In genomic region chr17:85028093-85028739, GRCm38 (mm10) we compare ENCODE assay signal across 21 mouse cellular contexts. TPM values are rescaled to one million over a fixed set of nuclear protein-coding genes. Genes with fewer than 3 reads are reported as not detected.
DNase-seq lines count a peak whose midpoint lies in the region; ATAC-seq and TF ChIP-seq lines count a peak whose summit lies in the region.
"Had no signal": no experiment of that assay in that cellular context is flagged by ENCODE, and none has a peak within 500 bp of the region (broad histone marks: within the 10 kb centered on the region; RNA-seq: fewer than 3 reads in every experiment).

TSS of gene Slc3a1 (plus strand) at chr17:85028376.

- no peak within 1 kb of the TSS for H3K4me2 ChIP-seq in kidney, embryonic 14.5 days (replicated peaks; ENCODE audit: low read depth, low read length)
- H3K4me2 ChIP-seq in intestine, postnatal 0 days (replicated peaks; ENCODE audit: low read depth): peak within 1 kb of the TSS; percentile 63
- H3K4me2 ChIP-seq: forebrain, embryonic 12.5 days; hindbrain, embryonic 12.5 days; lung, embryonic 14.5 days had no signal

- no peaks in the 10 kb centered on the region for H3K27me3 ChIP-seq in kidney, embryonic 14.5 days (ENCODE audit: control insufficient read depth, insufficient read depth, low read length)
- no peaks in the 10 kb centered on the region for H3K27me3 ChIP-seq in intestine, postnatal 0 days (replicated peaks; ENCODE audit: control insufficient read depth, insufficient read depth, low read length)
- no peaks in the 10 kb centered on the region for H3K27me3 ChIP-seq in small intestine, adult 2 months (ENCODE audit: control insufficient read depth, insufficient read depth, low read length)
- H3K27me3 ChIP-seq: CH12.LX; forebrain, embryonic 12.5 days; hindbrain, embryonic 12.5 days had no signal

- ATAC-seq in kidney, embryonic 14.5 days (ENCODE audit: low FRiP score, low TSS enrichment): no peak
- peak; percentile 57 for ATAC-seq in intestine, postnatal 0 days
- ATAC-seq: midbrain, embryonic 16.5 days had no signal

- TF ChIP-seq CTCF in intestine, postnatal 0 days (IDR thresholded peaks at IDR 0.05; ENCODE audit: low read depth): no peak
- peak; percentile 5; the same call in 1 of the 2 replicates for TF ChIP-seq CTCF in small intestine, adult 2 months (IDR thresholded peaks at IDR 0.05; ENCODE audit: extremely low read depth, insufficient read length, insufficient replicate concordance, low read depth, low read length)

- H3K9me3 ChIP-seq in kidney, embryonic 14.5 days (ENCODE audit: control insufficient read depth, low read length): no peaks in the 10 kb centered on the region
- no peaks in the 10 kb centered on the region for H3K9me3 ChIP-seq in intestine, postnatal 0 days (ENCODE audit: control insufficient read depth)
- H3K9me3 ChIP-seq: embryonic facial prominence, embryonic 10.5 days; forebrain, embryonic 12.5 days; hindbrain, embryonic 12.5 days had no signal

- 92% methylated on average over 20 of the region's 20 CpGs for WGBS in kidney, embryonic 14.5 days
- 62% methylated on average over 20 of the region's 20 CpGs for WGBS in intestine, postnatal 0 days
- WGBS in small intestine, adult 2 months: 31% methylated on average over 20 of the region's 20 CpGs

- H3K36me3 ChIP-seq in kidney, embryonic 14.5 days (ENCODE audit: control insufficient read depth, insufficient read depth, low read length): no peaks in the 10 kb centered on the region; the same call in 1 of the 2 replicates
- no peaks in the 10 kb centered on the region for H3K36me3 ChIP-seq in intestine, postnatal 0 days (ENCODE audit: control insufficient read depth, insufficient read depth)
- peaks cover 5% of the 10 kb centered on the region; the same call in 1 of the 2 replicates for H3K36me3 ChIP-seq in small intestine, adult 2 months (ENCODE audit: control insufficient read depth, insufficient read depth, low read length)
- H3K36me3 ChIP-seq: forebrain, embryonic 12.5 days; hindbrain, embryonic 12.5 days had no signal

- H3K27ac ChIP-seq in kidney, embryonic 14.5 days (ENCODE audit: low read depth, low read length): no peak within 1 kb of the TSS
- peak within 1 kb of the TSS; percentile 82 for H3K27ac ChIP-seq in intestine, postnatal 0 days (ENCODE audit: low read depth, low read length)
- H3K27ac ChIP-seq in small intestine, adult 2 months (ENCODE audit: insufficient read depth, low read depth, low read length): peak within 1 kb of the TSS; percentile 94
- H3K27ac ChIP-seq: embryonic facial prominence, embryonic 10.5 days; forebrain, embryonic 12.5 days; hindbrain, embryonic 12.5 days had no signal

- H3K9ac ChIP-seq in kidney, embryonic 14.5 days (ENCODE audit: low read depth, low read length): no peak within 1 kb of the TSS
- H3K9ac ChIP-seq in intestine, postnatal 0 days (ENCODE audit: low read depth, low read length): peak within 1 kb of the TSS; percentile 38; the same call in 1 of the 2 replicates
- H3K9ac ChIP-seq: forebrain, embryonic 12.5 days; hindbrain, embryonic 12.5 days; lung, embryonic 14.5 days had no signal

- peak; percentile 64; the same call in 1 of the 2 replicates for TF ChIP-seq POLR2A in small intestine, adult 2 months (IDR thresholded peaks at IDR 0.05; ENCODE audit: low read depth, low read length)

- no peak within 1 kb of the TSS for H3K4me3 ChIP-seq in kidney, embryonic 14.5 days (ENCODE audit: low read length)
- peak within 1 kb of the TSS; percentile 32 for H3K4me3 ChIP-seq in intestine, postnatal 0 days (ENCODE audit: low read depth, low read length)
- H3K4me3 ChIP-seq in small intestine, adult 2 months (ENCODE audit: low read depth, low read length): peak within 1 kb of the TSS; percentile 65
- H3K4me3 ChIP-seq: embryonic facial prominence, embryonic 10.5 days; forebrain, embryonic 12.5 days; hindbrain, embryonic 12.5 days had no signal

- peak; percentile 63 for DNase-seq in kidney, adult 18-20 months
- peak; percentile 32 for DNase-seq in kidney, postnatal 10 days
- DNase-seq in gastrocnemius, postnatal 25 days: no peak
- no peak for DNase-seq in ovary, postnatal 36 days (ENCODE audit: low spot score)
- DNase-seq in layer of hippocampus, adult 9-11 months: no peak
- DNase-seq: adrenal gland, postnatal 36 days; cerebellum, adult 11-12 months; gastrocnemius, postnatal 10 days; lung, embryonic 14.5 days; lung, postnatal 36 days; retina, postnatal 1 day; thymus, postnatal 36 days had no signal

- H3K4me1 ChIP-seq in kidney, embryonic 14.5 days (ENCODE audit: control insufficient read depth, insufficient read depth, low read length): no peaks in the 10 kb centered on the region; the same call in 1 of the 2 replicates
- no peaks in the 10 kb centered on the region; the same call in 1 of the 2 replicates for H3K4me1 ChIP-seq in intestine, postnatal 0 days (replicated peaks; ENCODE audit: control insufficient read depth, insufficient read depth, low read length)
- peaks cover 18% of the 10 kb centered on the region for H3K4me1 ChIP-seq in small intestine, adult 2 months (ENCODE audit: control insufficient read depth, insufficient read depth, insufficient read length, low read length)
- H3K4me1 ChIP-seq: forebrain, embryonic 12.5 days; hindbrain, embryonic 12.5 days had no signal

RNA-seq across cellular contexts. Expression of gene Slc3a1, which starts in this region (rescaled TPM):
- polyA plus RNA-seq in kidney, embryonic 14.5 days (2014; fragmentation: Nextera tagmentation; extraction: Ambion mirVana): 1.0 and 2.3 TPM in 2 replicates
- polyA plus RNA-seq in intestine, postnatal 0 days (2015; fragmentation: Nextera tagmentation; extraction: Ambion mirVana): 121 and 130 TPM in 2 replicates
- polyA plus RNA-seq in small intestine, adult 2 months (2012; rRNA removed): 30.3 and 122 TPM in 2 replicates
- under 1 TPM in 1 of 2 experiments, not detected in 1; 0.16 TPM for total RNA-seq in gastrocnemius, postnatal 25 days (2021)
- polyA plus RNA-seq: heart, postnatal 0 days had no signal

Comparison
In these comparisons a context has a peak if more than half of its experiments do, and no peak if none do; other contexts are left out.
1. DNase-seq: peak in kidney, adult 18-20 months (single experiment) and kidney, postnatal 10 days (single experiment); none in gastrocnemius, postnatal 25 days (single experiment), ovary, postnatal 36 days (single experiment) and layer of hippocampus, adult 9-11 months (single experiment).